Mouse (Mus musculus) c-Kit-positive CD71-positive TER-119-negative erythroid progenitor cells, embryonic 14.5 days (primary cell): ENCODE measurements around the gene Wnt10b.
A peak's percentile ranks its signal among the peaks of the same experiment; 100 is the strongest.

Experiments
- DNase-seq: peaks from one replicate; pipeline ENCODE4 v3.0.0-alpha.2; 2013; ENCODE audit warnings: low read depth

The Wnt10b gene

DNA sequence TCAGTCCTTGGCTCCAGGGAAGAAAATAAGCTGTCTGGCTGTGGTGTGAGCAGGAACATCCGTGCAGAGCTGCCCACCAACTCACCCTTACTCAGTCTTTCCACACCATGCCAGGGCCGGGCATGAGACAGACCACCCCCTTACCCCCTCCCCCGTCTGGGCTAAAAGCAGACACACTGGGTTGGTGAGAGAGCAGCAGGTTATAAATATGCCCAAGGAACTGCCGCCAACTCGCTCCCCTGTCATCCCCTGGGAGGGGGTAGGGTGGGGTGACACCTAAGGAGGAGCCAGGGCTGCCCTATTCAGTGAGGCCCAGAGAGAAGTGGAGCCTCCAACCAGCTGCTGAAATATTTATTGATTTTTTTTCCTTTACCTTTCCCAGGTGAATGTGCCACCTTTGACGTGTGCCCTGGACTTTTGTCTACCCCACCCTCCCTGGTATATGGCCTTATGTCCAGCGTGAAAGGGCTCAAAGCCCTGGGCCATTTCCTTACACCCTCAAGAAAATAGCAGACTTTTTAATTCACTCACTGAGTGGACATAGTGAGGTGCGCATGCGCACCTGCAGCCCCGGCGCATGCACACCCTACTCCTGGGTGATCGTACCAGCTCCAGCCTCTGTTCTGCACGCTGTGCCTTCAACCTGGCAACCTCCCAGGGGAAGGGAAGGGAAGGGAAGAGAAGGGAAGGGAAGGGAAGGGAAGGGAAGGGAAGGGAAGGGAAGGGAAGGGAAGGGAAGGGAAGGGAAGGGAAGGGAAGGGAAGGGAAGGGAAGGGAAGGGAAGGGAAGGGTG lies 19.0 kb upstream of the Wnt10b start:
- DNase-seq, result no peak

DNA sequence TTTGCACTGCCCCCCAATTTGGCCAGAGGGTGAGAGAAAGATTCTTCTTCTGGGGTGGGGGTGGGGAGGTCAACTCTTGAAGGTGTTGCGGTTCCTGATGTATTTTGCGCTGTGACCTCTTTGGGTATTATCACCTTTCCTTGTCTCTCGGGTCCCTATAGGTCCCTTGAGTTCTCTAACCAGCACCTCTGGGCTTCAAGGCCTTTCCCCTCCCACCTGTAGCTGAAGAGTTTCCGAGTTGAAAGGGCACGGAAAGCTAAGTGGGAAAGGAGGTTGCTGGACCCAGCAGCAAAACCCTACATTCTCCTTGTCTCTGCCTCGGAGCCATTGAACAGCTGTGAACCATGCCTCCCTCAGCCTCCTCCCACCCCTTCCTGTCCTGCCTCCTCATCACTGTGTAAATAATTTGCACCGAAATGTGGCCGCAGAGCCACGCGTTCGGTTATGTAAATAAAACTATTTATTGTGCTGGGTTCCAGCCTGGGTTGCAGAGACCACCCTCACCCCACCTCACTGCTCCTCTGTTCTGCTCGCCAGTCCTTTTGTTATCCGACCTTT lies 15.3 kb upstream of the Wnt10b start:
- no peak for DNase-seq

DNA sequence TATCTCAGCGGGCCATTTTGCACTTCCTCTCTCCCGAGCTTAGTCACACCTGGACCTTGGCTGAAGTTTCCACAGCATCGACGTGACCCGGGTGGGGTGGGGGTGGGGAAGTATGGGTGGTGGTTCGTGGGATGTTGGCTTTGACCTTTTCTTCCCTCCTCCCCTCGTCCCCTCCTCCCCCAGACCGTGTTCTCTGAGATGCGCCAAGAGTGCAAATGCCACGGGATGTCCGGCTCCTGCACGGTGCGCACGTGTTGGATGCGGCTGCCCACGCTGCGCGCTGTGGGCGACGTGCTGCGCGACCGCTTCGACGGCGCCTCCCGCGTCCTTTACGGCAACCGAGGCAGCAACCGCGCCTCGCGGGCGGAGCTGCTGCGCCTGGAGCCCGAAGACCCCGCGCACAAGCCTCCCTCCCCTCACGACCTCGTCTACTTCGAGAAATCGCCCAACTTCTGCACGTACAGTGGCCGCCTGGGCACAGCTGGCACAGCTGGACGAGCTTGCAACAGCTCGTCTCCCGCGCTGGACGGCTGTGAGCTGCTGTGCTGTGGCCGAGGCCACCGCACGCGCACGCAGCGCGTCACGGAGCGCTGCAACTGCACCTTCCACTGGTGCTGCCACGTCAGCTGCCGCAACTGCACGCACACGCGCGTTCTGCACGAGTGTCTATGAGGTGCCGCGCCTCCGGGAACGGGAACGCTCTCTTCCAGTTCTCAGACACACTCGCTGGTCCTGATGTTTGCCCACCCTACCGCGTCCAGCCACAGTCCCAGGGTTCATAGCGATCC lies 14.5 kb upstream of the Wnt10b start:
- DNase-seq, result no peak

DNA sequence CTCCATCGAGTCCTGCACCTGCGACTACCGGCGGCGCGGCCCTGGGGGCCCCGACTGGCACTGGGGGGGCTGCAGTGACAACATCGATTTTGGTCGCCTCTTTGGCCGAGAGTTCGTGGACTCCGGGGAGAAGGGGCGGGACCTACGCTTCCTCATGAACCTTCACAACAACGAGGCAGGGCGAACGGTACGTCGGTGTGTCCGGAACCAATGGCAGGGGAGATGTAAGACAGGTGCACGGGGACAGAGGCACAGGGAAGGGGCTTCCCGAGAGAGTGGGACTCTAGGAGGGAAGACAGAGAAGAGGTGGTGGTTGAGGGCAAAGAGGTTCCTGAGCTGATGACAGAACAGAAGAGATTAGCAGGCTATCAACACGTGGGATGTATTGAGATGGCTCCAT lies 13.8 kb upstream of the Wnt10b start:
- no peak for DNase-seq

DNA sequence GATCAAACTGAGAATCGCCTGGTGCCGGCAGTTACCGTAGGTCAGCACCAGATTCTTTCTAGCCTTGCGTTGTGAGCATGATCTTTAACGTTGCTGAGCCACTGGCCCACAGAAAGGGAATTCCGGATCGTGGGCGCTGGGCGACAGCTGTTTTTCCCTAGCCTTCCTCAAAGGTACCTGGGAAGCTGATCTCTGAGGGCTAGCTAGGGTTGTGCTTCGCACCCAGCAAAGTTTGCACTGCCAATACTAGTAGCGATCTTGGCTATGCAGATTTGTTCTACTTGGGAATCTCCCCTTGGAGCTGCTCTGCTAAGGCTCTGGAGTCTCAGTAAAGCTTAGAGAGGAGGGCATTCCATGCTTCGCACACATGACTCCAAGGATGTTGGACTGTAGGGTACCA lies 13.3 kb upstream of the Wnt10b start:
- no peak for DNase-seq

DNA sequence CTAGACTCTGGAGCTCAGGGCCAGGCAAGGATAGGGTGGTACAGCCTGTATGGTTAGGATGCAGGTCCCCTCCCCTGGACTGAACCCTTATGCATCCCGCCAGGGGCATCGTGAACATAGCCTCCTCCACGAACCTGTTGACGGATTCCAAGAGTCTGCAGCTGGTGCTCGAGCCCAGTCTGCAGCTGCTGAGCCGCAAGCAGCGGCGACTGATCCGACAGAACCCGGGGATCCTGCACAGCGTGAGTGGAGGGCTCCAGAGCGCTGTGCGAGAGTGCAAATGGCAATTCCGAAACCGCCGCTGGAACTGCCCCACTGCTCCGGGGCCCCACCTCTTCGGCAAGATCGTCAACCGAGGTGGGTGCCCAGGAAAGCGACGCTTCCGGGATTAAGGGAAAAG lies 12.8 kb upstream of the Wnt10b start:
- DNase-seq, result no peak

DNA sequence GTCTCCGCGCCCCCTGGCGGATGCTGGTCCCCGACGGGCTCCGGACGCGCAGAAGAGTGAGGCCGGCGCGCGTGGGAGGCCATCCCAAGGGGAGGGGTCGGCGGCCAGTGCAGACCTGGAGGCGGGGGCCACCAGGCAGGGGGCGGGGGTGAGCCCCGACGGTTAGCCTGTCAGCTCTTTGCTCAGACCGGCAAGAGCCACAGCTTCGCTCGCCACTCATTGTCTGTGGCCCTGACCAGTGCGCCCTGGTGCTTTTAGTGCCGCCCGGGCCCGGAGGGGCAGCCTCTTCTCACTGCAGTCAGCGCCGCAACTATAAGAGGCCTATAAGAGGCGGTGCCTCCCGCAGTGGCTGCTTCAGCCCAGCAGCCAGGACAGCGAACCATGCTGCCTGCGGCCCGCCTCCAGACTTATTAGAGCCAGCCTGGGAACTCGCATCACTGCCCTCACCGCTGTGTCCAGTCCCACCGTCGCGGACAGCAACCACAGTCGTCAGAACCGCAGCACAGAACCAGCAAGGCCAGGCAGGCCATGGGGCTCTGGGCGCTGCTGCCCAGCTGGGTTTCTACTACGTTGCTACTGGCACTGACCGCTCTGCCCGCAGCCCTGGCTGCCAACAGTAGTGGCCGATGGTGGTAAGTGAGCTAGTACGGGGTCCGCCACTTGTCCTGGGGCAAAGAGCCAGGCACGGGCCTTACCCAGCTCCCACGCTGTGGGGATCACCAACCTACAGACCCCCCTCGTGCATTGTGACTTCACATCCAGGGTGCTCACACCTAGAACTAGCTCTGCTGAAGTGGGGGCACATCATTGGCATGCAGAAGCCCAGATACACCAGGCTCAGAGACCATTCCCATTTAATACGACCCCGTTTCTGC lies 11.9 kb upstream of the Wnt10b start, which contains the start of gene Wnt1:
TSS of gene Wnt1 (plus strand) at position 197 of the 875 bp plus-strand sequence.
- DNase-seq, result no peak

DNA sequence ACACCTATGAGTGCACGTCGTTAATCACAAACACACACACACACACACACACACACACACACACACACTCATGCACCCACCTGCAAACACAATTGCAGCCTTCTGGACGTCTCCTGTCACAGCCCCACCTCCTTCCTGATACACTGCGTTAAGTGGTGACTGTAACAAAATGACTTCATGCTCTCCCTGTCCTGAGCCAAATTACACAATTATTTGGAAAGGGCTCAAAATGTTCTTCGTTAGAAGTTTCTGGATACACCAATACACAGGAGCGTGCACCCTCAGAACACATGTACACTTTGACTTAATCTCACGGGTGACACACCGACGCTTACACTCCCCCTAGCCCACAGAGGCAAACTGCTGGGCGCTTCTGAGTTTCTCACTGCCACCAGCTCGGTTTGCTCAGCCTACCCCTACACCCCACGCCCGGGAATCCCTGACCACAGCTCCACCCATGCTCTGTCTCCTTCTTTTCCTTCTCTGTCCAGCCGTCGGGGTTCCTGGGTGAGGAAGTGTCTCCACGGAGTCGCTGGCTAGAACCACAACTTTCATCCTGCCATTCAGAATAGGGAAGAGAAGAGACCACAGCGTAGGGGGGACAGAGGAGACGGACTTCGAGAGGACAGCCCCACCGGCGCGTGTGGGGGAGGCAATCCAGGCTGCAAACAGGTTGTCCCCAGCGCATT lies 11.2 kb upstream of the Wnt10b start:
- DNase-seq, result no peak

DNA sequence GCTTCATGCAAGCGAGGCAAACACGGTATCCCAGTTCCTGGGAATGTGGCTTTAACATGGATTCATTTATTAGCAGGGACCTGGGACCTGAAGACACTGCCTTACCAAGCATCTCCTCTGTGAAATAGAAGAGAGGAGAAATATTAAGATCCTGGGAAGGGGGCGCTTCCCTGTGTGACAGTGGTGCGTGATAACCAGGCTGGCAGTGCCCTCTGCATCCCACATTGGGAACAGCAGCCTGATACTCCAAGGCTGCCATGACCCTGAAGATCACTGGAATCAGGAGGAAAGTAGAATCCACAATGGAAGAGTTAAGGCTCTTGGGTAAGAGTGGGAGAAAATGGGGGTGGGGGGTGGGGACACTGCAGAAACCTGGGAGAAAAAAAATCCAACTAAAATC lies 10.0 kb upstream of the Wnt10b start:
- DNase-seq, result no peak

DNA sequence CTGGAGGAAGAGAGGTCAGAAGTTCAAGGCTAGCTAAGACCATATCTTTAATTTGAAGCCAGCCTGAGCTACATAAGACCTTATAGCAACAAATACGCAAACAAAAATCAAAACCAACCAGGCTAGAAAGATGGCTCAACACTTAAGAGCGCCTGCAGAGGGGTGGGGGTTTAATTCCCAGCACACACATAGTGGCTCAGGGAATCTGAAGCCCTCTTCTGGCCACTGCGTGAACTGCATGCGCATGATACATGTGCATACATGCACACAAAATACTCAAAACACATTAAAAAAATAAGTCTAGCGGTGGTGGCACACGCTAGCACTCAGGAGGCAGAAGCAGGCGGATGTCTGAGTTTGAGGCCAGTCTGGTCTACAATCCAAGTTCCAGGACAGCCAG lies 7.8 kb upstream of the Wnt10b start:
- peak; percentile 38 for DNase-seq

DNA sequence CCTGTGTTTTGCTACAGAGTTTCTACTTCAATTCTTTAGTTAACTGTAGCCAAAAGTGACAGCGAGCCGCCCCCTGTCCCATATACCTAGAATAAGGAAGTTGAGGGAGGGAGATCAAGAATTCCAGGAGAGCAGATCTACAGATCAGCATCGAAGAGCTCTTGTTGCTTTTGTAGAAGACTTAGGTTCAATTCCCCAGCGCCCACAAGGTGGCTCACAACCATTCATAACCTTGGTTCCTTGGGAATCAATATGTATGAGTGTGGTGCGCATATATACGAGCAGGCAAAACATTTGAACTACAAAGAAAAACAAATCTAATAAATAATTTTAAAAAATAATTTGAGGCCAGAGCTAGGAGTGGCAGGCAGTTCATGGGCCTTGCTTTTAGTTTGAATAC lies 3.2 kb upstream of the Wnt10b start:
- DNase-seq, result no peak

DNA sequence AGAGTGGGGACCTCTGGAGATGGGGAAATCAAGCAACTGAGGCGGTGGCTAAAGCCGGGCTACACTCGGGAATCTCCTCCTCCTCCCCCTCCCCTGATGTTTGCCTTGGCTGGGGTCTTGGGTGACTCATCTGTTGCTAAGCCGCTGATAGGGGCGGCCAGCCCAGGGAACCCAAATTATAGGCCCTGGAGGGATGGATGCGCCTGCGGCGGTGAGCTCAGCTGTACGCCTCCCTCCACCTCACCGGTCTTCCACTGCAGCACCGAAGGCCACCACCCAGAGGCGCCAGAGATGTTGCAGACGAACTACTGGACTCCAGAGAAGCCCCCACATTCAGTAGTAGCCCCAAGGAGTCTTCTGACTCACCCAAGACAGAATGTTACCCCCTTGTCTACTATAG lies 2.6 kb upstream of the Wnt10b start:
- no peak for DNase-seq

DNA sequence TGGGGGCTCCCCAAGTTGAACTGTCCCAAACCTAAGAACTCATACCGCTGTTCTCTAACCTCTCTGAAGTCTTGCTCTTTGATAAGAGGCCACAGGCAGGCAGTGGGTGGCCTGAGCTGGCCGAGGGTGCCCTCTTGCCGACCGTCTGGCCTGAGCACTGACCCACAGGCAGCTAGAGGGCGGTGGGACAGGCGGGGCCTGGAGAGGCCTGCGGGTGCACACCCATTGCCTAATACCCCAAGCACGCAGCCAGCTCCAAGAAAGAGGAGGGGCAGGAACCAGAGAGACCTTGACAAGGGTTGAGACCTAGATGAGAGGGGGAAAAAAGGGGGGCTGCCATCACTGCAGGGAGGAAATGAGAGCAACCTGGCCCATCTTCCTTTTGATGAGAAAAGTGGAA lies 2.1 kb upstream of the Wnt10b start:
- DNase-seq, result no peak

DNA sequence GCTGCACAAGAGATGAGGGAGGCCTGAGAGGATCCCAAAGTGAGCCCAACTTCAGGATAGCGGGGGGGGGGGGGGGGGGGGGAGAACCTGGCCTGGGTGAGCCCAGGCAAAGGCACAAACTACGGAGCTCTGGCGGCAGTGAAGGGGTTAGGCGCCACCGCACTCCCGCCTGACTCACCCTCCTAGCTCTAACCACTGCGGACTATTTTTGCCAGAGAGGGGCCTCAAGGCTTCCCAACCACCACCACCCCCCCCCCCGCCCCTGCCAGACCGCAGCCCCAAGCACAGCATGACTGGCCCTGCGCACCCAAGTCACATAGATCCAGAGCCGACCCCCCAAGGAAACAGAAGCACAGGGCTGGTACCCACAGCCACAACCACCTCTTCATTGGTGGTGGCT lies 856 bp upstream of the Wnt10b start:
- no peak for DNase-seq

DNA sequence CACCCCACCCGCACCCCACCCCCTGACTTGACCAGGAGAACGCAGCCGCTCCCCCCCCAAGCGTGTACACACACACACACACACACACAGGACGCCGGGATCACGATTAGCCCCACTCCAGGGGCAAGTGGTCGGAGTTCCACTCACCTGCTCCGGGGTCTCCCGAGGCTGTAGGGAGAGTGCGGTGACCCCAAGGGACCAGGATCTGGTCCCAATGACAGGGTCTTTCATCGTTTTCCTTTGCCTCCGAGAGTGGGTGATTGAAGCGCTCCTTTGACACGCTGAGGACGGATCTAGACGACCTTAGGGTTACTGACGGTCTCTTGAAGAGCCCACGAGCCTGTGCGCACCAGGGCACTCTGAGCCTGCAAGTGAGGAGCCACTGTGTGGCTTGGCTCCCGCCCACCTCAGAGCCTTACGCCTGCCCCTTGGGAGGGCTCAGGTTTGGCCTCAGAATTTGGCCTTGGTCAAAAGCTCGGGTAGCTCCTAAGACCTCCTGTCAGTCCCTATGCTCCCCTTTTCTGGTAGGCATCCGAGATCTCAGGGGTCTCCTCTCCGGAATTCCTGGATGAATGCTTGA lies 331 bp upstream of the Wnt10b start:
- DNase-seq, result no peak

DNA sequence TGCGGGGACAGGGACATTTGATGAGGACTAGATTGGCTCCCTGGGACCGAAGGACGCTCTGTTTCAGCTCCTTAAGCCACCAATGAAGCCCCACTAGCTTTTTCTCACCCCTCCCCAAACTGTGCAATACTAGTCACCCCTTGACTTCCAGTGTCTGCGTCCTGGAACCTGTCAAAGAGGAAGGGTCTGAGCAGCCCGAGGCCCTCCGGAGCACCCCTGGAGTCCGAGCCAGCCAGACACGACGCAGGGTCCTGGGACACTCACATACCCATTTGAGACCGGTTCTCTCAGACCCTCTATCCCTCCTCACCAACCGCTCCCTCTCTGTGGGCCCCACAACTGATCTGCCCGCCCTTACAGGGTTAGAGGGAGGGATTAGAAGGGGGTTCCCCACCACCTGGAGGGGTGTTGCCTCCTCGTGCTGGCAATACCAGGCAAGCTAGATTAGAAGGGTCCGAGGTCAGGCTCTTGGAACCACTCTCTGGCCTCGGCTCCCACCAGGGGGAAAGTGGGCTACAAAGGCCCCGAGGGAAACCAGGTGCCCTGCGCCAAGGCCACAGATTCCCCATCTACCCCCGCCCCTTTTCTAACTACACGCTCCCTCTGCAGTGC lies 839 bp downstream of the Wnt10b start:
- no peak for DNase-seq

DNA sequence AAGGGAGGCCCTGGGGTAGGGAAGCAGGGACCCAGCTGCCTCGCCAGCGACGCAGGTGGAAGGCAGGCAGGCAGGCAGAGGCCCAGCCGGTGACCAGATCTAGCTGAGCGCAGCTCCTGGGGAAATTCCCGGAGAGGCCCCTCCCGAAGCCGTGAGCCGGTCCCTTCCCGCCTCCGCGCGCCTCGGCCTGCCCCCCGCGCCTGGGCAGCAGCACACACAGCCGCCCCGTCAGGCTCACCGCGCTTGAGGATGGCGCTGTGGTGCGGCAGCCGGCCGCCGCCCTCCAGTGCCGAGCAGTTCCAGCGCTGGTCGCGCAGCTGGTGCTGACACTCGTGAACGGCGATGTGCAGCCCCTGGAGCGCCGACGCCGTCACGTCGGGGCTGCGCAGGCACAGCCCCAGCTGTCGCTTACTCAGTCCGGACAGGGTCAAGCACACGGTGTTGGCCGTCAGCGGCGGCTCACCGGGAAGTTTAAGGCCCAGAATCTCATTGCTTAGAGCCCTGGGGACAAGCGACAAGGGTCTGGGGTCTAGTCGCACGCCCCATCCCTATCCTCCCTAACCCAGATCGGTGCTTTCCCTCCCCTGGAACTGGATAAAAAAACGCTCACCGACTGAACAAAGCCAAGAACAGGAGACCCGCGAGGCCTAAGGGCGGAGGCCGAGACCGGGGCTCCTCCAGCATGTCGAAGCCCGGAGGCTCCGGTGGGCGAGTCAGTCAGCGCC lies 1.5 kb downstream of the Wnt10b start:
- DNase-seq, result no peak

DNA sequence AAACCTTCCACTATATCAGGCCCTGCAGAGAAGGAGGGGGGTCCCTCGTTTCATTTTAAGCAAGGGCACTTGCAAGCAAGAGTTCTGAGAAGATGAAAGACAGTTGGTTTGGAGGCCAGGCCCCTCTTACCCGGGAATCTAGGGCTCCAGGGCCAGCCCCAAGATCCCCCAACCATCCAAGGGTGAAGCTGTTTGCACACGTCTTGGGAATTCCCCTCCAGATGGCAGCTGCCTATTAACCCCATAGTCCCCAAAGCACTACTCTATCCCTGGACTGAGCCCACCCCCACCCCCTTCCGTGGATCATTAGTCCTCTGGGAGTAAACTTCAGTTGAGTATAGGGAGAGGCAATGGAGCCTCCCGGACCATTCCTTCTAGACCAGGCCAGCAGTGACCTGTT lies 2.4 kb downstream of the Wnt10b start:
- DNase-seq, result no peak

DNA sequence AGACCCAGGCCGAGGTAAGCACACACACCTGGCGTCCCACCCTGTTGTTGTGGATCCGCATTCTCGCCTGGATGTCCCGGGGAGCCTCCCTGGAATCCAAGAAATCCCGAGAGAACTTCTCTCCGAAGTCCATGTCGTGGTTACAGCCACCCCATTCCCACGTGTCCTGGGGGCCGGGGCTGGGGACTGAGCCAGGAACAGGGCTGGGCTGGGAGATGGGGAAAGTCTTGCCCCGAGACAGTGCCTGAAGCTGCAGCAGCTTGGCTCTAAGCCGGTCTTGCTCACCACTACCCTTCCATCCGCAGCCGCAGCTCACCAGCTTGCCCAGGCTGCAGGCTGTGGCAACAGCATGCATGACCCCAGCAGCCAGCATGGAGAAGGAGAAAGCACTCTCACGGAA lies 3.9 kb downstream of the Wnt10b start:
- DNase-seq, result no peak
